Mouse (Mus musculus) hindbrain, embryonic 12.5 days (tissue): ENCODE measurements around the gene Prpf40b. TPM values are rescaled to one million over a fixed set of nuclear protein-coding genes. Genes with fewer than 3 reads are reported as not detected.
"Not testable (repeated sequence)": the region's sequence is repeated elsewhere in the genome, so short reads cannot be mapped to it uniquely, and the experiment has no call there.

ENCODE experiments used
- ATAC-seq: fragments of 200-750 bp; cut with Nextera tagmentation; 2 replicates; pipeline ENCODE4 v1.8.0; 2017; ENCODE audit warnings: moderate TSS enrichment; ENCODE audit not compliant: low FRiP score
- H3K27ac ChIP-seq: fragments of 300-500 bp; sonication (generic); 2 replicates; pipeline ENCODE4 v1.5.1; 2016; ENCODE audit warnings: mild to moderate bottlenecking
- H3K27me3 ChIP-seq: fragments of 300-500 bp; sonication (generic); 2 replicates; pipeline ENCODE4 v1.6.1; 2016; ENCODE audit warnings: mild to moderate bottlenecking
- H3K36me3 ChIP-seq: fragments of 300-500 bp; sonication (generic); 2 replicates; pipeline ENCODE4 v1.6.1; 2016; ENCODE audit warnings: mild to moderate bottlenecking
- H3K4me1 ChIP-seq: fragments of 300-500 bp; sonication (generic); 2 replicates; pipeline ENCODE4 v1.6.1; 2016
- H3K4me2 ChIP-seq: fragments of 300-500 bp; sonication (generic); replicated peaks from 2 replicates; pipeline ENCODE4 v1.6.1; 2016; ENCODE audit warnings: mild to moderate bottlenecking
- H3K4me3 ChIP-seq: fragments of 300-500 bp; sonication (generic); 2 replicates; pipeline ENCODE4 v1.5.1; 2016; ENCODE audit warnings: mild to moderate bottlenecking
- H3K9ac ChIP-seq: fragments of 300-500 bp; sonication (generic); 2 replicates; pipeline ENCODE4 v1.6.1; 2016; ENCODE audit warnings: mild to moderate bottlenecking, moderate library complexity
- H3K9me3 ChIP-seq: fragments of 300-500 bp; sonication (generic); replicated peaks from 2 replicates; pipeline ENCODE4 v1.6.1; 2016; ENCODE audit warnings: mild to moderate bottlenecking
- WGBS: fragments of 180-500 bp; shearing (Covaris S2); methylation state at CpG from one replicate; pipeline ENCODE4 v1.1.7; 2016; 5-methylcytosine and 5-hydroxymethylcytosine counted together
- polyA plus RNA-seq: library from polyadenylated mRNA; unstranded; fragments of >200 nt; fragmentation: Nextera tagmentation; extraction: Ambion mirVana; gene quantifications from 2 replicates; pipeline ENCODE4 v1.2.1, GENCODE M21; 2016

Gene Prpf40b
- polyA plus RNA-seq: 82.3 and 83.3 TPM in 2 replicates

- Histone ChIP-seq H3K27ac (peak within 1 kb of the TSS; percentile 90), H3K4me3 (peak within 1 kb of the TSS; percentile 66), H3K4me1 (peaks cover 16% of the 10 kb centered on the region), H3K4me2 (peak within 1 kb of the TSS; percentile 67), H3K27me3 (no peaks in the 10 kb centered on the region), H3K36me3 (peaks cover under 1% of the 10 kb centered on the region; the same call in 1 of the 2 replicates), H3K9ac (peak within 1 kb of the TSS; percentile 84), H3K9me3 (no peaks in the 10 kb centered on the region)
- ATAC-seq: peak; percentile 96
- 1% methylated on average over 37 of the region's 64 CpGs for WGBS
These were observed at the start of gene Prpf40b for GRCm38 (mm10) chr15:99294813-99295374. Prpf40b (plus strand) TSS chr15:99295087.

- 95% methylated on average over 6 of the region's 6 CpGs for WGBS
- not testable (repeated sequence) for H3K27ac ChIP-seq, H3K9me3 ChIP-seq, H3K4me2 ChIP-seq, H3K27me3 ChIP-seq, ATAC-seq, H3K4me1 ChIP-seq, H3K9ac ChIP-seq, H3K4me3 ChIP-seq
- peaks cover 70% of the 10 kb centered on the region for H3K36me3 ChIP-seq
These were observed 48.2 kb upstream of the Prpf40b start for GRCm38 (mm10) chr15:99246736-99247135.

- Histone ChIP-seq H3K36me3 (peaks cover 50% of the 10 kb centered on the region), H3K9me3 (no peaks in the 10 kb centered on the region), H3K27me3 (no peaks in the 10 kb centered on the region), H3K4me3 (no peak overlapping the region), H3K4me2 (no peak overlapping the region), H3K9ac (no peak overlapping the region), H3K27ac (no peak overlapping the region), H3K4me1 (peaks cover 13% of the 10 kb centered on the region; the same call in 1 of the 2 replicates)
- ATAC-seq: no peak
- WGBS: 91% methylated on average over 9 of the region's 9 CpGs
These were observed 45.9 kb upstream of the Prpf40b start for GRCm38 (mm10) chr15:99248972-99249371.

- Histone ChIP-seq H3K9me3 (no peaks in the 10 kb centered on the region), H3K4me2 (no peak overlapping the region), H3K27me3 (no peaks in the 10 kb centered on the region), H3K4me1 (peaks cover 13% of the 10 kb centered on the region; the same call in 1 of the 2 replicates), H3K27ac (no peak overlapping the region), H3K36me3 (peaks cover 40% of the 10 kb centered on the region), H3K9ac (peak overlapping the region; percentile 32; the same call in 1 of the 2 replicates), H3K4me3 (no peak overlapping the region)
- ATAC-seq: no peak
- WGBS: 90% methylated on average over 11 of the region's 11 CpGs
These were observed 44.9 kb upstream of the Prpf40b start for GRCm38 (mm10) chr15:99249938-99250337.

- peak overlapping the region; percentile 84 for H3K4me2 ChIP-seq
- peaks cover 30% of the 10 kb centered on the region for H3K36me3 ChIP-seq
- not testable (repeated sequence) for ATAC-seq, H3K27me3 ChIP-seq, H3K9me3 ChIP-seq
- H3K4me1 ChIP-seq: peaks cover 13% of the 10 kb centered on the region; the same call in 1 of the 2 replicates
- H3K4me3 ChIP-seq: peak overlapping the region; percentile 64
- H3K9ac ChIP-seq: peak overlapping the region; percentile 72
- peak overlapping the region; percentile 44; the same call in 1 of the 2 replicates for H3K27ac ChIP-seq
- 1% methylated on average over 15 of the region's 15 CpGs for WGBS
These were observed 43.8 kb upstream of the Prpf40b start for GRCm38 (mm10) chr15:99251111-99251510.

DNA sequence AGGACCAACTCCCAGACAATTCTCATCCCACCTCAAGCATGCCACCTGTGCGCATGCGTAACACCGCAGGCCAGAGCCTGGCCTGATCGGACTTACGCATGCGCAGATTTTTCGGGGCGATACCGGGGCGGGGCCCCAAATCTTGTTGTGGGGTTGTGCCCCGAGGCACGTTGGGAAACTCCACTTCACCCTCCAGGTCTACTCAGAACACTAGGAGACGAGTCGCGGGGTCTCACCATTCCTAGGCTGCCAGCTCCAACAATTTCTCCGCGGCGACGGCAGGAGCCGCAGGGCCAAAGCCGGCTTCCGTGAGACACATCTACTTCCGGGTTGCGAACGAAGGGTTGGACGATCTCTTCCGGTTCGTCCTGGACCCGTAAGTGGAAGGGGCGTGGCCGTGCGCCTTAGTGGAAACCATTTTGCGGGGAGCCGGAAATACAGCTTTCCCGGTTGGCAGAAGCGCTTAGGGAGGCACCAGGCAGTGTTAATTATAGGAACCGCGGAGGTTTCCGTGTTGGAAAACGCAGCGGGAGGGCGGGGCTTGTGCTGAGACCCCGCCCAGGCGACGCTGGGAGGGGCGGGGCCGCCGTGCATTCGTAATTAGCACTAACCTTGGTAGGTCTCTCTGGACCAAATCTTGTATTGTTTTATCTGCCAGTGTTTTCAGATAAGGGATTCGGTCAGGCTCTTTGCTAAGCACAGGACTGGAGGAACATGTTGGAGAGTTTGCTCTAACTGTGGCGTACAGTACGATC lies 43.1 kb upstream of the Prpf40b start, which contains the start of gene Mcrs1:
Gene Mcrs1 (minus strand): TSS at position 336 of the 755 bp plus-strand sequence.
- no peaks in the 10 kb centered on the region for H3K9me3 ChIP-seq
- WGBS: under 1% methylated on average over 52 of the region's 52 CpGs
- peak; percentile 92 for ATAC-seq

DNA sequence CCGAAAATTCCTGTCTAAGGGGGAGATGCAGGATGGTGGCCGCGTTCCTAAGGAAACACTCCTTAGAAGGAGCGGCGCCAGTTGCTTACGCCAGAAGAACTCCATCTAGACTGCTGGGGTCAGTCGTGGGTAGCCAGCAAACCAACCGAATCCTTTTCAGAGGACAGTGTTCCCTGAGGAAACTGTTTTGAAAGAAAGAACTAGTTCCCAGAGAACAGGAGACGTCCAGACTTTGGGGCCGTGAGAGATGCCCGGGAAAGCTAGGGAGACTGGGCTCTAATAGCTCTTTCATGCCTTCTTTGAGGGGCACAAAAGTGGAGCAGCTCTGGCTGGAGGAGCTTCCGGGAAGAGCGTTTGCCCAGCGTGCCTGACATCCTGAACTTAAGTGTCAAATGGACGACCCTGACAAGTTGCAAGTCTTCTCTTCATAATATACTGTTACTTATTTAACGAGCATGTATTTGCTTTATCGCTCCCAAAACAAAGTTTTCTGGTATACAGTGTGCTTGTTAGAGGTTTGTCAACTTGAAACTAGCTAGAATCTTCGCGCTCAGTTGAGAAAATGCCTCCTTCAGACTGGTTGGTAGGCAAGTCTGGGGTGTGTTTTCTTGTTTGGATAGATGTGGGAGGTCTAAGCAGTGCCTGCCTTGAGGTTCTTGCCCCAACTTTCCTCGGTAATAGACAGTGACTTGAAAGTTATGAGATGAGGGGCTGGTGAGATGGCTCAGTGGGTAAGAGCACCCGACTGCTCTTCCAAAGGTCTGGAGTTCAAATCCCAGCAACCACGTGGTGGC lies 42.3 kb upstream of the Prpf40b start:
- no peaks in the 10 kb centered on the region for H3K27me3 ChIP-seq
- peak; percentile 30; the same call in 1 of the 2 replicates for ATAC-seq

More for the DNA sequence above, 43.1 kb upstream of the Prpf40b start, which contains the start of gene Mcrs1:
- H3K4me3 ChIP-seq: peak within 1 kb of the TSS; percentile 64
- no peaks in the 10 kb centered on the region for H3K27me3 ChIP-seq
- peak within 1 kb of the TSS; percentile 74 for H3K9ac ChIP-seq
- peaks cover 13% of the 10 kb centered on the region; the same call in 1 of the 2 replicates for H3K4me1 ChIP-seq
- H3K27ac ChIP-seq: peak within 1 kb of the TSS; percentile 96
- H3K4me2 ChIP-seq: peak within 1 kb of the TSS; percentile 84
- peaks cover 23% of the 10 kb centered on the region for H3K36me3 ChIP-seq

DNA sequence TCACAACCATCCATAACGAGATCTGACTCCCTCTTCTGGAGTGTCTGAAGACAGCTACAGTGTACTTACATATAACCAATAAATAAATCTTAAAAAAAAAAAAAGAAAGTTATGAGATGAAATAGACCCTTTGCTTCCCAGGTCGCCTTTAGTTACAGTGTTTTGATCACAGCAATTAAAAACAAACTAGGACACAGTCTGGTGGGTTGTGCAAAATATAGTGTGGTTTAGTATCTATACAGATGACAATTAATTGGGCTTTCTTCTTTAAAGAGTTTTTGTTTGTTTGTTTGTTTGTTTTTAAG lies 41.8 kb upstream of the Prpf40b start:
- Histone ChIP-seq H3K36me3 (peaks cover 10% of the 10 kb centered on the region), H3K4me2 (peak overlapping the region; percentile 84), H3K4me1 (peaks cover 13% of the 10 kb centered on the region; the same call in 1 of the 2 replicates)
- ATAC-seq, H3K4me3 ChIP-seq, H3K9ac ChIP-seq, H3K27me3 ChIP-seq, H3K27ac ChIP-seq, H3K9me3 ChIP-seq: not testable (repeated sequence)
- 59% methylated on average over 2 of the region's 2 CpGs for WGBS

More for the DNA sequence above, 42.3 kb upstream of the Prpf40b start:
- peak overlapping the region; percentile 84 for H3K4me2 ChIP-seq
- no peaks in the 10 kb centered on the region for H3K9me3 ChIP-seq
- peaks cover 13% of the 10 kb centered on the region; the same call in 1 of the 2 replicates for H3K4me1 ChIP-seq
- peak overlapping the region; percentile 64 for H3K4me3 ChIP-seq
- H3K9ac ChIP-seq: peak overlapping the region; percentile 74
- H3K27ac ChIP-seq: peak overlapping the region; percentile 96
- 5% methylated on average over 22 of the region's 22 CpGs for WGBS
- H3K36me3 ChIP-seq: peaks cover 16% of the 10 kb centered on the region

GRCm38 (mm10) chr15:99253772-99254171 lies 41.1 kb upstream of the Prpf40b start:
- peaks cover 13% of the 10 kb centered on the region; the same call in 1 of the 2 replicates for H3K4me1 ChIP-seq
- H3K9me3 ChIP-seq: no peaks in the 10 kb centered on the region
- H3K36me3 ChIP-seq: peaks cover 4% of the 10 kb centered on the region; the same call in 1 of the 2 replicates
- H3K27ac ChIP-seq: no peak overlapping the region
- H3K4me2 ChIP-seq: no peak overlapping the region
- ATAC-seq: no peak
- no peaks in the 10 kb centered on the region for H3K27me3 ChIP-seq
- H3K9ac ChIP-seq: no peak overlapping the region
- WGBS: 96% methylated on average over 6 of the region's 6 CpGs
- H3K4me3 ChIP-seq: no peak overlapping the region

- Histone ChIP-seq H3K9ac (no peak overlapping the region), H3K4me2 (no peak overlapping the region), H3K4me3 (no peak overlapping the region), H3K27me3 (no peaks in the 10 kb centered on the region), H3K36me3 (no peaks in the 10 kb centered on the region), H3K9me3 (no peaks in the 10 kb centered on the region), H3K27ac (no peak overlapping the region), H3K4me1 (peaks cover 13% of the 10 kb centered on the region; the same call in 1 of the 2 replicates)
- ATAC-seq: no peak
- WGBS: 90% methylated on average over 2 of the region's 2 CpGs
These were observed 40.3 kb upstream of the Prpf40b start for GRCm38 (mm10) chr15:99254477-99255005.

DNA sequence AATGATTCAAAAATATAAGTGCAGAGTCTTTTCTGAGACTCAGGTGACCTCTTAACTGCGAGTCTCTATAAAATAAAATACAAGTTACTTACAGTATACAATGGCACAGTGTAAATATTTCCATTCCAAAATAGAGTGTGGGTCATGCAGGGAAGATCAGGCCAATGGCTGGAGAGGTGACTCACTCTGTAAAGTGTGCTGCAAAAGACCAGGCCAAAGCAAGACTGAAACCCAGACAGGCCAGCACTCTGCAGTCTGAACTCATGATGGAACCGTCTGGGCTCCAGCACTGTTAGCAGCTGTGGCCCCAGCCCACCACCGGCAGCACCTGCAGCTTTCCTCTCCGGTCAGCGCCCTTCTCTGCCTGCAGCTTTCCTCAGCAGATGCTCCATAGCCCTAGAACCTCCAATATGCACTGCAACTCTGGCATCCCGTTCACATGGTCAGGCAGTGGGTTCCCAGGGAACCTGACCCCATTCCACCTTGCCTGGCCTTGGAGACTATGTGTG lies 39.6 kb upstream of the Prpf40b start:
- no peak overlapping the region for H3K9ac ChIP-seq
- H3K9me3 ChIP-seq: no peaks in the 10 kb centered on the region
- no peaks in the 10 kb centered on the region for H3K27me3 ChIP-seq
- no peak for ATAC-seq
- H3K4me2 ChIP-seq: no peak overlapping the region
- 91% methylated on average over 6 of the region's 6 CpGs for WGBS
- no peaks in the 10 kb centered on the region for H3K36me3 ChIP-seq
- no peak overlapping the region for H3K27ac ChIP-seq
- no peak overlapping the region for H3K4me3 ChIP-seq
- peaks cover 13% of the 10 kb centered on the region; the same call in 1 of the 2 replicates for H3K4me1 ChIP-seq
